Mouse (Mus musculus) activated CD4-positive, CD25-positive, alpha-beta regulatory T cell (primary cell): ENCODE measurements around the gene Tpst2. TPM values are rescaled to one million over a fixed set of nuclear protein-coding genes. Genes with fewer than 3 reads are reported as not detected.

Experiments used
- polyA plus RNA-seq, 2 experiments: library from polyadenylated mRNA; unstranded; fragments of 100-300 nt; shearing (Covaris generic); gene quantifications; one replicate each; pipeline ENCODE4 v1.2.1; 2017

Tpst2 gene
- 100 to 1,000 TPM; 131 to 232 TPM for polyA plus RNA-seq

DNA sequence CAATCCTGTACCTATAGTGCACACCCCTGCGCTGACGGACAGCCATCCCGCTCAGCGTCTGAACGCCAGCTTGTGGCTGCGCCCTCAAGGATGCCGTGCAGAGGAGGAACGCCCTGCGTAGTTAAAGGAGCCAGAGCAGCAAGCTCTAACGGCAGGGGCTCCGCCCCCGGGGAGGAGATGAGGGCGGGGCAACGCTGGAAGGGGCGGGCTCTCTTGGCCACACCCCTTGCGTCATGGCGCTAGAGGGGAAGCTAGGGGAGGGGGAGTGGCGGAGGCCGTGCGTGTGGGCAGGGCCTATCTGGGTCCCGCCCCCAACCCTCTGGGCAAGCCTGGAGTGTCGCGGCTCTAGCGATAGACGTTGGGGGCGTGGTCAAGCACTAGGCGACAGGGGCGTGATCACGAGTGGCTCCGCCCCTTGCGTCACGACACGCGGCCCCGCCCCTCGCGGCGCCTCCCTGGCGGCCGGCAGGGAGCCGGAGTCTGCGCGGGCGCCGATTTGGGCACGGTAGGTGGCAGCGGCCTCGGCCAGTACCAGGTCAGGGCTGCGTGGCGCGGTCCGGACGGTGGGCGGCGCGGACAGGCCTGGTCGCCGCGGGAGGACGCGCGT, at the start of gene Tpst2:
Gene Tpst2, plus strand, starts transcription at position 425 of the 607 bp plus-strand sequence.

DNA sequence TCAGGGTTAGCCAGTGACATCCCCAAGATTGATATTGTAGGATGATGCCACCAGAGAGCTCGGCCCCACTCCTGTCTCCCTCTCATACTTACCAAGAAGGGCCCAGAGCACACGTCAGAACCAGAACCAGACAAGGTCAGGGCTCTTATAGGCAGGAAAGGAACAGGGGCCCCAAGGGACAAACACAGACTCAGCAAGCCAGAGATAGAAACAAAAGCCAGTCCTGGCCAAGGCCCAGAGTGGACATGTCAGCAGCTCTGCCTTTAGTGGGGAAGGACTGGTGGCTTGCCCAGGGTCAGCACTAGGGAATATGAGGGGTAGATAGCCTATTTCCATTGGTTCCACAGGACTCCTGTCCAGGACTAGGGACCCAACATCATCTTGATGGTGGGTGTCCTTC, 24.1 kb upstream of the Tpst2 start, which contains the start of gene Cryba4:
Gene Cryba4, minus strand, starts transcription at position 119 of the 400 bp plus-strand sequence.

DNA sequence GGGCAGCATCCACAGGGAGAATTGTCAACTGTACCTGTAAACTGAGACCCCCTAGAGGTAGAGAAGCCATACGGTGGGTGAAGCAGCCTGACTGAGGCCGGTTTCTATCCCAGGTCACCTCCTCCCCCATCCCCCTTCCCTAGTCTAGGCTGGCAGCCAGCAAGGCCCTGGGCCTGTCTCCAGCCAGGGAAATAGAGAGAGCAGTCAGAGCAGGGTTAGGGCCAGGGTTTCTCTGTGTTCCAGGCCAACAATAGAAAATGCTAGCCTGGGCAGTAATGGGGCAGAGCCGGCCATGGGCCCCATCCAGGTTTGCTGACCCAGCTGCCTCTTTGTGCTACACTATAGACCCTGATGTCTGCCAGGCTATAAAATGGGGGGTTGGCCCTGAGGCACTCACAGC, 21.1 kb upstream of the Tpst2 start, which contains the start of gene Crybb1:
Gene Crybb1, plus strand, starts transcription at position 390 of the 400 bp plus-strand sequence.

DNA sequence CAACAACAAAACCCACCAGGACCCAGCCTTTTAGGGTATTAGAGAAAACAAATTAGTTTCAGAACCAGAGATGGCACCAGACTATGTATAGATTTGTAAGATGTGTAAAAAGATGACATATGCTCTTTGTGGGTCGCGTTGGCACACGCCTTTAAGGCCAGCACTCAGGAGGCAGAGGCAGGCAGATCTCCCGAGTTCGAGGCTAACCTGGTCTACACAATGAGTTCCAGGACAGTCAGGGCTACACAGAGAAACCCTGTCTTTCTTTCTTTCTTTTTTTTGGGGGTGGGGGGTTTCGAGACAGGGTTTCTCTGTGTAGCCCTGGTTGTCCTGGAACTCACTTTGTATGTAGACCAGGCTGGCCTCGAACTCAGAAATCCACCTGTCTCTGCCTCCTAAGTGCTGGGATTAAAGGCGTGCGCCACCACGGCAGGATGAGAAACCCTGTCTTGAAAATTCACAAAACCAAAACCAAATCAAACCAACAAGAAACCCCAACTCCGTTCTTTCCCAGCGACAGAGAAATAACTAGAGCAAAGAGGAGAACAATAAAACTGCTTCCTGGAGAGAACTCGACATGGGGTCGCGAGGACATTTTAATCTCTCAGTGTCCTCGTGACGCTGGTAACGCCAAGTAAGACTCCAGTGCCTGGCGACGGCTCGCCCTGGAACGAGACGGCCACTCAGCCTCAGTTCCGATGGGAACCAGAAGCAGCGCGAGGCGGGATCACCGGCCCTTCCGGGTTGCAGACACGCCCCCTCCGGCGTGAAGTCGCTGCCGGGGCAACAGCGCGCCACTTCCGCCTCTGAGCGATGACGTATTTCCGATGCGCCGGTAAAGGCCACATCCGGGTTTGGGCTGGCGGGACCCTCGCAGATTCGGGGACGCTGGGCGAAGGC, 49.3 kb downstream of the Tpst2 start, which contains the start of gene Tfip11:
Gene Tfip11, plus strand, starts transcription at position 813 of the 900 bp plus-strand sequence.

DNA sequence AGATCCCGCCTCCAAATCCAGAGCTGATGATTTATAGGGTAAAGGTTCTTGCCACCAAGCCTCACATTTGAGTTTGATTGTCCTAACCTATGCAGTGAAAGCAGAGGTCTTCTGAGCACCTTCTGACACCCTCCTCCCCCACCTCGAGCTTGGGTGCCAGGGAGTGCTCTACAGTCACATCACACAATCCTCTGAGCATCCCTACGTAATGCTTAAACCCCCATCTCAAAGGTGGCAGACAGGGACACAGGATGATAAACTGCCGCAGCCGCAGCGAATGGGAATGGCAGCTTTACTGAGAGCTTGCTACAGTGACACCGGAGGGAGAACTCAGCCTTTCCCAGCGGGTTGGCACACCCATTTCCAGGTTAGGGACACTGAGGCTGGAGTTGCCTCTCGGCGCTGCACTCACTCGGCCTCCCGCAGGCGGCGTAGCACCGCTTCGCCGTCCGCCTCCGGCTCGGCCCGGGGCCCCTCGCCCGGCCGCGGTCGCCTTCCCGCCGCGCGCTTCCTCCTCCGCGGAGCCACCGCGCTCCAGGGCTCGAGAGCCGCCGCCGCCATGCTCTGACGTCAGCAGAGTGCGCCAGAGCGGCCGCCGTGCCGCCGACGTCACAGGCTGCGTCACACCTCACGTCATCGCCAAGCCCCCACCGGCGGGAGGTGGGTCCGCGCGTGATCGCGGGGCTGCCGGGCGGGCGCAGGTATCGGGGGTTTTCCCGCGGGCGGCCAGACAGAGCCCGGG, 66.1 kb downstream of the Tpst2 start, which contains the start of the genes Srrd and Hps4:
Gene Srrd, minus strand, starts transcription at position 578 of the 742 bp plus-strand sequence.
Gene Hps4, plus strand, starts transcription at position 621 of the 742 bp plus-strand sequence.

DNA sequence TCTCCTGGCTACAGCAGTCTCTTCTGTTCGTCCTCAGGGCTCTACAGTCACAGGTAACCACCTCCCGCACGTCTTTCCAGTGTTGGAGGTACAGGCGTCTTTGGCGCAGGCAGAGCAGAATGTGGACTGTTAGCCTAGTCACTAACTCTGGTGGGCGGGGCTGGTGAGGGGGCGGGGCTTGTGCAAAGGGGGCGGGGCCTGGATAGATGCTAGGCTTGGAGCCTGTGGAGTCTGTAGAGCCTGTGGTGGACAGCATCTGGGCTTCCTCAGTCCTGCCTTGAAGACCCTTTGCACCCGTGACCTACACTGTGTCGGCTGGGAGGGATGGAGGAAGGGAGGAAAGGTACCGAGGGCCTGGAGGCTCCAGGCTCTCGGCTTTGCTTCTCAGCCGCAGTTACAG, 79.4 kb downstream of the Tpst2 start, which contains the start of gene Gm6583:
Gene Gm6583, minus strand, starts transcription at position 124 of the 400 bp plus-strand sequence.

Other genes with a start within 250 kb of the Tpst2 start
- under 1 TPM in 1 of 2 experiments, not detected in 1; 0.58 TPM for gene Cryba4, start 24.2 kb upstream of the Tpst2 start, polyA plus RNA-seq
- under 1 TPM in 1 of 2 experiments, not detected in 1; 0.61 TPM for gene Crybb1, start 20.9 kb upstream of the Tpst2 start, polyA plus RNA-seq
- 10 to 100 TPM; 23.5 to 33.6 TPM for gene Tfip11, start 49.7 kb downstream of the Tpst2 start, polyA plus RNA-seq
- gene Srrd, start 66.3 kb downstream of the Tpst2 start, polyA plus RNA-seq: 10 to 100 TPM; 36.7 to 38.1 TPM
- gene Hps4, start 66.4 kb downstream of the Tpst2 start, polyA plus RNA-seq: 10 to 100 TPM; 14.3 to 20.8 TPM
- under 1 TPM in 1 of 2 experiments, not detected in 1; 0.17 TPM for gene Gm6583, start 79.3 kb downstream of the Tpst2 start, polyA plus RNA-seq
- 1 to 10 TPM in 1 of 2 experiments, under 1 TPM in 1; 0.33 to 1.6 TPM for gene Asphd2, start 118.2 kb downstream of the Tpst2 start, polyA plus RNA-seq
- under 1 TPM in 1 of 2 experiments, not detected in 1; 0.29 TPM for gene Gm6588, start 172.7 kb downstream of the Tpst2 start, polyA plus RNA-seq